Mouse (Mus musculus) small intestine, adult 2 months (tissue): ENCODE measurements at regions not wholly inside any gene's neighbourhood (a gene's known extent, or its start where the extent isn't known, plus 50 kb on each side); places are given as distances from the start of the nearest gene placed in this dataset.

Experiments used
- H3K27ac ChIP-seq: fragments of 200-500 bp; 2 replicates; pipeline ENCODE4 v1.5.1; 2012; ENCODE audit warnings: low read depth, low read length, control low read depth, inconsistent platforms; ENCODE audit not compliant: insufficient read depth
- H3K27me3 ChIP-seq: fragments of 200-500 bp; 2 replicates; pipeline ENCODE4 v1.6.1; 2012; ENCODE audit warnings: mild to moderate bottlenecking, moderate library complexity, low read length, inconsistent platforms; ENCODE audit not compliant: control insufficient read depth, insufficient read depth
- H3K36me3 ChIP-seq: fragments of 200-500 bp; 2 replicates; pipeline ENCODE4 v1.6.1; 2012; ENCODE audit warnings: mild to moderate bottlenecking, low read length, control low read depth, inconsistent platforms; ENCODE audit not compliant: control insufficient read depth, insufficient read depth
- H3K4me1 ChIP-seq: fragments of 200-500 bp; 2 replicates; pipeline ENCODE4 v1.6.1; 2012; ENCODE audit warnings: low read length, inconsistent platforms, mixed read lengths; ENCODE audit not compliant: control insufficient read depth, insufficient read depth, insufficient read length
- H3K4me3 ChIP-seq: fragments of 200-500 bp; 2 replicates; pipeline ENCODE4 v1.5.1; 2012; ENCODE audit warnings: low read depth, mild to moderate bottlenecking, control low read depth, inconsistent platforms, low read length, moderate library complexity
- CTCF ChIP-seq: fragments of 200-500 bp; IDR thresholded peaks from 2 replicates; pipeline ENCODE4 v1.5.1; 2012; ENCODE audit warnings: low read depth, mild to moderate bottlenecking, control low read depth, inconsistent platforms, low read length, moderate library complexity, mixed read lengths; ENCODE audit not compliant: insufficient replicate concordance, insufficient read length; ENCODE audit errors: extremely low read depth
- POLR2A ChIP-seq: fragments of 200-500 bp; IDR thresholded peaks from 2 replicates; pipeline ENCODE4 v1.6.1; 2012; ENCODE audit warnings: low read depth, mild to moderate bottlenecking, control low read depth, inconsistent platforms, low read length, moderate library complexity
- WGBS: fragments of 180-500 bp; shearing (Covaris S2); methylation state at CpG from one replicate; pipeline ENCODE4 v1.1.7; 2018; 5-methylcytosine and 5-hydroxymethylcytosine counted together

DNA sequence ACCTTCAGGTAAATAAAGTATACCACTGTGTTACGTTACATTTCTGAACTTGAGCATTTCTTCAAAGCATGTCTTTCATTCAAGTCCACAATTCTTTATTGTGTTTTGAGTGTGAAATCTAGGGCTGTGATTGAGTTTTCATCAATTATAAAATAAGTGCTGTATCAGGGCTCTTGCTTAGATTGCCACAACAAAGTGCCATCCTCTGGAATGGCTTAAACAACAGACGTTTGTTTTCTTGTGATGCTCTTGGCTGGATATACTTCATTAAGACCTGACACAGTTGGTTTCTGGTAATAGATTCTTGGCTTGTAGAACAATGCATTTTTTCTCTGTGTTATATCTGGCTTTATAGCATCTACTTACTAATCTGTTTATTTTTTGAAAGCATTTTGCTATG lies 674.3 kb upstream of the Marcks start:
- Histone ChIP-seq H3K4me3 (no peak overlapping the region), H3K27me3 (no peaks in the 10 kb centered on the region), H3K4me1 (no peaks in the 10 kb centered on the region), H3K36me3 (no peaks in the 10 kb centered on the region), H3K27ac (no peak overlapping the region)
- TF ChIP-seq CTCF (no peak), POLR2A (no peak)
- 79% methylated on average over 2 of the region's 2 CpGs for WGBS

DNA sequence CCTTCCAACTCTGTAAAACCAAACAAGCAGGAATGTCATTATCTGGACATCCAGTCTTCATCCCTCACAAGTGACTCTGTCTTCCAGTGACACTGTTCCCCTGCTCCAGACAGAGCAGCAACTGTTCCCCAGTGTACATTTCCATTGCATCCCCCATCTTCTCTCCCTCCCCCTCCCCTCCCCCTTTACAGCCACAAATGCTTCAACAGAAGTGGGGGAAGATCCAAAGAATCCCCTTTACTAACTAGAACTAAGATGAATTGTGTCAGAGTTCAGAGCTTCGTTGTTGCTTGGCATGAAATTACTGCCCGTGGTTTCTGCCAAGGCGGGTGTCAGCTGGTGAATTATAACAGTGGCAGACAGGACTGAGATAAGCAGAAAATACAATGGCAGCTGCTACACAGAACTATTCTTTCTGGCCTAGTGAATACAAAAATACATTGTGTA lies 673.7 kb upstream of the Marcks start:
- TF ChIP-seq POLR2A (no peak), CTCF (no peak)
- Histone ChIP-seq H3K36me3 (no peaks in the 10 kb centered on the region), H3K4me1 (no peaks in the 10 kb centered on the region), H3K27ac (no peak overlapping the region), H3K4me3 (no peak overlapping the region), H3K27me3 (no peaks in the 10 kb centered on the region)
- 29% methylated on average over 3 of the region's 3 CpGs for WGBS

DNA sequence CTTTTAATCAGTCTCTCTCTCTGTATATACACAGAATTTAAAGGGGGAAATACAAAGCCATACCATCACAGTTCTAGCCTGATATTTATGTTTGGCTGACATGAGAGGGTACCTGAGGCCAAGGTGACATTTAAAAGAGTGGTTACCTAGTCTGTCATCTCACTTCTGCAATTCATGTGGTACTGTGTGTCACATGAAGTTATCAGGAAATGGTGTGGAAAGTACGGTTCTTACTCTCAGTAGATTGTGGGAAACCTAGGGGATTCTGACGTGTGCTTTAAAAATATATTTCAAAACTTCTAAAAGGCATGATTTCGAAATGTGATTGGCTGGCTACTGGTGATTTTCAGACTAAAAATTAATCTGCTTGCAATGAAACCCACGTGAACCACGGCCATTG lies 673.1 kb upstream of the Marcks start:
- TF ChIP-seq POLR2A = no peak
- no peak for TF ChIP-seq CTCF
- H3K27me3 ChIP-seq = no peaks in the 10 kb centered on the region
- H3K4me1 ChIP-seq = no peaks in the 10 kb centered on the region
- no peaks in the 10 kb centered on the region for H3K36me3 ChIP-seq
- WGBS = 74% methylated on average over 5 of the region's 5 CpGs
- no peak overlapping the region for H3K4me3 ChIP-seq
- H3K27ac ChIP-seq = no peak overlapping the region

DNA sequence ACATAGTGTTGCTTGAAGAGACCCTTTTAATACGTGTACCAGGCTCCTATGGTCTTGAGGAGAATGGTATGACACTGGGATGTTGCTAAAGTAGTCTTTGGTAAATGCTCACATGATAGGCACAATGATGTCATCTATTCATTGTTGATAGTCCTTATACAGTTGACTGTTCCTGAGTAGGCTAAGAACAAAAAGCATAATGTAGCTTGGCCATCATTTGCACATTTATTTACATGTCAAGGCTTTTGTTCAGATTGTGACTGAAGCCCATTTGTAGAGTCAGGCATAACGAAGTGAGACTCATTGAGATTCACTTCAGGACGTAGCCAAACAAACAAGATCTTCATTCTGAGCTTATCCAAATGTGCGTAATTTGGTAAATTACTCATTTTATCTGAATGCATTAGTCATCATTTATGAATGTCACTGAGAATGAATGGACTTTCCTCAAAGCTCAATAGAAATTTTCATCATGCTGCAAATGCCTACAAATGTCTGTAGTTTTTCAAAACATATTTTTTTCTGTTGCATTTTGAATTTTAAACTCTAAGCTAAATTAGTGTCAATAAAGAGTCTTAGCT lies 664.6 kb upstream of the Marcks start:
- no peak overlapping the region for H3K4me3 ChIP-seq
- no peak overlapping the region for H3K27ac ChIP-seq
- 67% methylated on average over 4 of the region's 4 CpGs for WGBS
- H3K27me3 ChIP-seq = no peaks in the 10 kb centered on the region
- no peaks in the 10 kb centered on the region for H3K36me3 ChIP-seq
- no peaks in the 10 kb centered on the region for H3K4me1 ChIP-seq
- TF ChIP-seq CTCF = no peak
- no peak for TF ChIP-seq POLR2A

DNA sequence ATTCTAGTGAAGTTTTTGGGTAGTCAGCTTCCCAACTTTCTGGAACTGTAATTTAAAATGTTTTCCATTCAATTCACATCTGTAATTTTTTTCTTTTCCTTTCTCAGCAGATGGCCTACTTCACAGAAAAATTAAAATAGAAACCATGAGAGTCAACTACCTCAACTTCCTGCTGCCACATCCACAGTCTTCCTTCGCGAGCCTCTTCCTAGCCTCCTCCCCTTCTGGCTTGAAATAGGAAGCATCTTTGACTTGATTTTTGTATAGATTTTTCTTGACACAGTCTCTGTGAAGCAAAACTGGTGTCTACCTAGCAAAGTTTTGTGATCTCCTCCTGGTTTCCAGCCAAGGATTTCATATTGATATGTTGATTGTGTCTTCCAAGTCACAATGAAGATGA lies 660.7 kb upstream of the Marcks start:
- WGBS = 75% methylated on average over 2 of the region's 2 CpGs
- no peak overlapping the region for H3K27ac ChIP-seq
- H3K27me3 ChIP-seq = no peaks in the 10 kb centered on the region
- H3K36me3 ChIP-seq = no peaks in the 10 kb centered on the region
- no peak overlapping the region for H3K4me3 ChIP-seq
- no peak for TF ChIP-seq CTCF
- TF ChIP-seq POLR2A = no peak
- no peaks in the 10 kb centered on the region for H3K4me1 ChIP-seq

DNA sequence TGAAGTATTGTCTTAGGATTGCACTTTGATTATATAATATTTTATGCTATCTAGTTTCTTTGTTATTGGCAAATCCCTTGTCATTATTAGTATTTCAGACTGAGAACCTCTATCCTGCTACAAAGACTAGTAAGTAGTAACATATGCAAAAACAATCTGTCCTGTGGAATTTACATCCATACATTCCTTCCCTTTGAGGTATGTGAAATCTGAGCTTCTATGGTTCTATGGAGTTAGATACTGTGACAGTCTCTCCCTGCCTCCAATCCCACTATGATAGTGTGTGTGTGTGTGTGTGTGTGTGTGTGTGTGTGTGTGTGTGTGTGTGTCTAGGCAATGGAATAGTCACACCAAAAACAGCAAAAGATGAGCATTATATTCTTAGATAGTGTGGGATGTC lies 659.6 kb upstream of the Marcks start:
- no peak overlapping the region for H3K27ac ChIP-seq

DNA sequence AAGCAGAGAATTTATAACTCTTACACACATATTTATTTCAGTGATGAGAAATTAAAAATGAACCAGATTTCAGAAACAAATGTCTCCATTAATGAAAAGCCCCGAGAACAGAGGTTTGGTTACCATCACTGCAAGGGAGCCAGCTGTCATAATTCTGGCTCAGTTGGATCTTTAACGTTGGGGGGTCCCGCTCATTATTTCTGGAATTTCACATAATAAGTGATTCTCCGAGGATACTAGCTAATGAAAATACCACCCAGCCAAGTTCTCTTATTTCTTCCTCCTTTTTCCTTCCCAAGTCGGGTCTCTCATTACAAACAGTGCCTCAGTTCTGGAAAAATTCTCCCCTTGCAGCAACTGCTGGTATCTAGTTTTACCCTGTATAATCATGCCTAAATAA lies 659.0 kb upstream of the Marcks start:
- H3K27me3 ChIP-seq = no peaks in the 10 kb centered on the region
- TF ChIP-seq POLR2A (no peak), CTCF (no peak)
- H3K36me3 ChIP-seq = no peaks in the 10 kb centered on the region
- no peak overlapping the region for H3K27ac ChIP-seq
- WGBS = 78% methylated on average over 5 of the region's 5 CpGs
- no peaks in the 10 kb centered on the region for H3K4me1 ChIP-seq
- no peak overlapping the region for H3K4me3 ChIP-seq

More for the DNA sequence above, 659.6 kb upstream of the Marcks start:
- Histone ChIP-seq H3K4me1 (no peaks in the 10 kb centered on the region), H3K27me3 (no peaks in the 10 kb centered on the region), H3K36me3 (no peaks in the 10 kb centered on the region), H3K4me3 (no peak overlapping the region)
- no peak for TF ChIP-seq POLR2A

DNA sequence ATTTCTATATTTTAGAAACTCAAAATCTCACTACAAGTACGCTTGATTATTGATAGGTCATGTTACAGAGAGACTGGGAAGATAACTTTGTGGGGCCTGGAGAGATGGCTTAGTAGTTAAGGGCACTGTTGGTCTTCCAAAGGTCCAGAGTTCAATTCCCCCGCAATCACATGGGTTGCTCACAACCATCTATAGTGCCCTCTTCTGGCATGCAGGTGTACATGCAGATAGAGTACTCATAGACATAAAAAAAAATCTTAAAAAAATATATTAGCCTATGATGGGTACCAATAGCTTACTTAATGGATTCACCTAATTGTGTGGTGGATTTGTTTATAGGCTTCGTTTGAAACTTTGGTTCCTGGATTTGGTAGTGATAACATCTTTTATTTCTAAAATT lies 654.2 kb upstream of the Marcks start:
- no peak overlapping the region for H3K27ac ChIP-seq
- no peaks in the 10 kb centered on the region for H3K27me3 ChIP-seq
- 58% methylated on average over 3 of the region's 3 CpGs for WGBS
- no peak overlapping the region for H3K4me3 ChIP-seq
- no peaks in the 10 kb centered on the region for H3K36me3 ChIP-seq
- H3K4me1 ChIP-seq = no peaks in the 10 kb centered on the region
- TF ChIP-seq POLR2A (no peak), CTCF (no peak)
